Mouse (Mus musculus) heart, embryonic 10.5 days (tissue): ENCODE results near the gene Etv5. TPM values are rescaled to one million over a fixed set of nuclear protein-coding genes. Genes with fewer than 3 reads are reported as not detected.

ENCODE experiments used
- DNase-seq: peaks from one replicate; pipeline ENCODE4 v3.0.0-alpha.2; 2017; ENCODE audit warnings: low spot score
- H3K27ac ChIP-seq: fragments of 300-500 bp; sonication (generic); 2 replicates; pipeline ENCODE4 v1.5.1; 2016; ENCODE audit warnings: mild to moderate bottlenecking
- H3K27me3 ChIP-seq: fragments of 300-500 bp; sonication (generic); 2 replicates; pipeline ENCODE4 v1.6.1; 2016; ENCODE audit warnings: mild to moderate bottlenecking; ENCODE audit not compliant: poor library complexity, insufficient read depth, severe bottlenecking
- H3K36me3 ChIP-seq: fragments of 300-500 bp; sonication (generic); 2 replicates; pipeline ENCODE4 v1.6.1; 2016; ENCODE audit warnings: mild to moderate bottlenecking, moderate library complexity
- H3K4me1 ChIP-seq: fragments of 300-500 bp; sonication (generic); 2 replicates; pipeline ENCODE4 v1.6.1; 2016; ENCODE audit warnings: mild to moderate bottlenecking
- H3K4me3 ChIP-seq: fragments of 300-500 bp; sonication (generic); 2 replicates; pipeline ENCODE4 v1.5.1; 2016; ENCODE audit warnings: mild to moderate bottlenecking, moderate library complexity
- H3K9me3 ChIP-seq: fragments of 300-500 bp; sonication (generic); 2 replicates; pipeline ENCODE4 v1.6.1; 2016; ENCODE audit warnings: mild to moderate bottlenecking, moderate library complexity
- WGBS: fragments of 180-500 bp; shearing (Covaris S2); methylation state at CpG from one replicate; pipeline ENCODE4 v1.1.7; 2016; 5-methylcytosine and 5-hydroxymethylcytosine counted together
- polyA plus RNA-seq: library from polyadenylated mRNA; unstranded; fragments of >200 nt; fragmentation: Nextera tagmentation; extraction: Ambion mirVana; gene quantifications from 2 replicates; pipeline ENCODE4 v1.2.1, GENCODE M21; 2016

Etv5 gene
- polyA plus RNA-seq, 1 experiment from 2014 or later = 30.7 TPM

GRCm38 (mm10) chr16:22442202-22442601 lies 2.7 kb upstream of the Etv5 start:
- Histone ChIP-seq H3K4me3 (no peak overlapping the region), H3K27me3 (no peaks in the 10 kb centered on the region), H3K36me3 (no peaks in the 10 kb centered on the region), H3K9me3 (no peaks in the 10 kb centered on the region), H3K4me1 (peaks cover 46% of the 10 kb centered on the region), H3K27ac (0 out of 2 replicates have a peak overlapping the region, but pooled peaks have one; percentile 23)
- WGBS = 50% methylated on average over 7 of the region's 7 CpGs
- no peak for DNase-seq

GRCm38 (mm10) chr16:22441317-22441716 lies 1.8 kb upstream of the Etv5 start:
- no peak overlapping the region for H3K4me3 ChIP-seq
- H3K27ac ChIP-seq = peak overlapping the region; percentile 92; the same call in 1 of the 2 replicates
- 67% methylated on average over 4 of the region's 4 CpGs for WGBS
- H3K9me3 ChIP-seq = no peaks in the 10 kb centered on the region
- no peak for DNase-seq
- peaks cover 46% of the 10 kb centered on the region for H3K4me1 ChIP-seq
- no peaks in the 10 kb centered on the region for H3K27me3 ChIP-seq
- H3K36me3 ChIP-seq = no peaks in the 10 kb centered on the region

GRCm38 (mm10) chr16:22440269-22440668 lies 750 bp upstream of the Etv5 start:
- Histone ChIP-seq H3K27ac (peak overlapping the region; percentile 92), H3K9me3 (no peaks in the 10 kb centered on the region), H3K4me3 (peak overlapping the region; percentile 92), H3K27me3 (0 out of 2 replicates have a peak, but pooled peaks cover 3% of the 10 kb centered on the region), H3K36me3 (no peaks in the 10 kb centered on the region), H3K4me1 (peaks cover 46% of the 10 kb centered on the region)
- DNase-seq = peak; percentile 84
- WGBS = under 1% methylated on average over 18 of the region's 18 CpGs

GRCm38 (mm10) chr16:22438441-22439373 lies 812 bp downstream of the Etv5 start:
- no peaks in the 10 kb centered on the region for H3K36me3 ChIP-seq
- 0 out of 2 replicates have a peak, but pooled peaks cover 3% of the 10 kb centered on the region for H3K27me3 ChIP-seq
- peak overlapping the region; percentile 92 for H3K27ac ChIP-seq
- peak; percentile 90 for DNase-seq
- WGBS = under 1% methylated on average over 59 of the region's 59 CpGs
- H3K4me3 ChIP-seq = peak overlapping the region; percentile 92
- H3K4me1 ChIP-seq = peaks cover 43% of the 10 kb centered on the region
- no peaks in the 10 kb centered on the region for H3K9me3 ChIP-seq

- 0 out of 2 replicates have a peak, but pooled peaks cover 3% of the 10 kb centered on the region for H3K27me3 ChIP-seq
- H3K4me1 ChIP-seq = peaks cover 28% of the 10 kb centered on the region
Observed at GRCm38 (mm10) chr16:22436106-22436505, 3.4 kb downstream of the Etv5 start.

GRCm38 (mm10) chr16:22434530-22434929 lies 5.0 kb downstream of the Etv5 start:
- 76% methylated on average over 5 of the region's 5 CpGs for WGBS
- Histone ChIP-seq H3K27me3 (0 out of 2 replicates have a peak, but pooled peaks cover 3% of the 10 kb centered on the region), H3K4me1 (peaks cover 26% of the 10 kb centered on the region), H3K4me3 (no peak overlapping the region), H3K27ac (no peak overlapping the region), H3K36me3 (no peaks in the 10 kb centered on the region), H3K9me3 (no peaks in the 10 kb centered on the region)
- no peak for DNase-seq

More at GRCm38 (mm10) chr16:22436106-22436505, 3.4 kb downstream of the Etv5 start:
- DNase-seq = no peak
- Histone ChIP-seq H3K27ac (no peak overlapping the region), H3K9me3 (no peaks in the 10 kb centered on the region), H3K36me3 (no peaks in the 10 kb centered on the region), H3K4me3 (no peak overlapping the region)
- 35% methylated on average over 6 of the region's 6 CpGs for WGBS

GRCm38 (mm10) chr16:22433944-22434343 lies 5.6 kb downstream of the Etv5 start:
- Histone ChIP-seq H3K4me1 (peaks cover 28% of the 10 kb centered on the region), H3K4me3 (0 out of 2 replicates have a peak overlapping the region, but pooled peaks have one; percentile 13), H3K36me3 (no peaks in the 10 kb centered on the region)

GRCm38 (mm10) chr16:22431773-22432172 lies 7.7 kb downstream of the Etv5 start:
- Histone ChIP-seq H3K4me1 (peaks cover 34% of the 10 kb centered on the region), H3K9me3 (no peaks in the 10 kb centered on the region), H3K36me3 (peaks cover 5% of the 10 kb centered on the region; the same call in 1 of the 2 replicates), H3K27me3 (0 out of 2 replicates have a peak, but pooled peaks cover 3% of the 10 kb centered on the region), H3K27ac (no peak overlapping the region), H3K4me3 (no peak overlapping the region)
- 76% methylated on average over 12 of the region's 12 CpGs for WGBS
- no peak for DNase-seq

More at GRCm38 (mm10) chr16:22433944-22434343, 5.6 kb downstream of the Etv5 start:
- Histone ChIP-seq H3K9me3 (no peaks in the 10 kb centered on the region), H3K27me3 (0 out of 2 replicates have a peak, but pooled peaks cover 3% of the 10 kb centered on the region), H3K27ac (no peak overlapping the region)
- 30% methylated on average over 12 of the region's 12 CpGs for whole genome bisulfite sequencing
- no peak for DNase-seq

- Histone ChIP-seq H3K9me3 (no peaks in the 10 kb centered on the region), H3K27ac (no peak overlapping the region), H3K27me3 (0 out of 2 replicates have a peak, but pooled peaks cover 3% of the 10 kb centered on the region), H3K36me3 (peaks cover 5% of the 10 kb centered on the region; the same call in 1 of the 2 replicates), H3K4me1 (peaks cover 34% of the 10 kb centered on the region), H3K4me3 (no peak overlapping the region)
- no peak for DNase-seq
- 67% methylated on average over 2 of the region's 2 CpGs for WGBS
Observed at GRCm38 (mm10) chr16:22431335-22431734, 8.2 kb downstream of the Etv5 start.

- DNase-seq = no peak
- Histone ChIP-seq H3K4me1 (peaks cover 34% of the 10 kb centered on the region), H3K9me3 (no peaks in the 10 kb centered on the region), H3K27ac (no peak overlapping the region), H3K4me3 (no peak overlapping the region), H3K27me3 (no peaks in the 10 kb centered on the region), H3K36me3 (peaks cover 8% of the 10 kb centered on the region; the same call in 1 of the 2 replicates)
- WGBS = 76% methylated on average over 16 of the region's 16 CpGs
Observed at GRCm38 (mm10) chr16:22430211-22430951, 9.1 kb downstream of the Etv5 start.

GRCm38 (mm10) chr16:22429377-22429776 lies 10.1 kb downstream of the Etv5 start:
- H3K4me3 ChIP-seq = peak overlapping the region; percentile 43
- H3K27ac ChIP-seq = peak overlapping the region; percentile 76
- H3K27me3 ChIP-seq = no peaks in the 10 kb centered on the region
- peaks cover 11% of the 10 kb centered on the region for H3K36me3 ChIP-seq
- H3K4me1 ChIP-seq = peaks cover 31% of the 10 kb centered on the region
- 9% methylated on average over 8 of the region's 8 CpGs for WGBS
- DNase-seq = no peak
- no peaks in the 10 kb centered on the region for H3K9me3 ChIP-seq

GRCm38 (mm10) chr16:22428853-22429341 lies 10.6 kb downstream of the Etv5 start:
- 10% methylated on average over 9 of the region's 9 CpGs for WGBS
- H3K36me3 ChIP-seq = peaks cover 11% of the 10 kb centered on the region
- H3K27ac ChIP-seq = peak overlapping the region; percentile 76
- no peaks in the 10 kb centered on the region for H3K27me3 ChIP-seq
- H3K4me1 ChIP-seq = peaks cover 26% of the 10 kb centered on the region
- peak; percentile 93 for DNase-seq
- H3K9me3 ChIP-seq = no peaks in the 10 kb centered on the region
- peak overlapping the region; percentile 43 for H3K4me3 ChIP-seq
